Mouse (Mus musculus) kidney, embryonic 14.5 days (tissue): ENCODE results near the gene Gm10031. TPM values are rescaled to one million over a fixed set of nuclear protein-coding genes. Genes with fewer than 3 reads are reported as not detected.

Source experiments
- ATAC-seq: fragments of 200-750 bp; cut with Nextera tagmentation; 2 replicates; pipeline ENCODE4 v1.8.0; 2017; ENCODE audit warnings: moderate number of reproducible peaks, mild to moderate bottlenecking, moderate TSS enrichment, moderate library complexity; ENCODE audit not compliant: low FRiP score, low TSS enrichment
- H3K27ac ChIP-seq: fragments of 300-500 bp; sonication (generic); 2 replicates; pipeline ENCODE4 v1.5.1; 2014; ENCODE audit warnings: low read depth, mild to moderate bottlenecking, low read length, moderate library complexity, mixed read lengths
- H3K27me3 ChIP-seq: fragments of 300-500 bp; sonication (generic); 2 replicates; pipeline ENCODE4 v1.6.1; 2014; ENCODE audit warnings: mild to moderate bottlenecking, low read length; ENCODE audit not compliant: control insufficient read depth, insufficient read depth
- H3K36me3 ChIP-seq: fragments of 300-500 bp; sonication (generic); 2 replicates; pipeline ENCODE4 v1.6.1; 2014; ENCODE audit warnings: low read length, mixed read lengths; ENCODE audit not compliant: control insufficient read depth, insufficient read depth
- H3K4me1 ChIP-seq: fragments of 300-500 bp; sonication (generic); 2 replicates; pipeline ENCODE4 v1.6.1; 2014; ENCODE audit warnings: low read length, mixed read lengths; ENCODE audit not compliant: control insufficient read depth, insufficient read depth
- H3K4me2 ChIP-seq: fragments of 300-500 bp; sonication (generic); replicated peaks from 2 replicates; pipeline ENCODE4 v1.6.1; 2014; ENCODE audit warnings: low read depth, mild to moderate bottlenecking, low read length
- H3K4me3 ChIP-seq: fragments of 300-500 bp; sonication (generic); 2 replicates; pipeline ENCODE4 v1.5.1; 2014; ENCODE audit warnings: mild to moderate bottlenecking, low read length
- H3K9ac ChIP-seq: fragments of 300-500 bp; sonication (generic); 2 replicates; pipeline ENCODE4 v1.6.1; 2014; ENCODE audit warnings: low read depth, mild to moderate bottlenecking, low read length, moderate library complexity
- H3K9me3 ChIP-seq: fragments of 300-500 bp; sonication (generic); 2 replicates; pipeline ENCODE4 v1.6.1; 2016; ENCODE audit warnings: low read length; ENCODE audit not compliant: control insufficient read depth
- WGBS: fragments of 180-500 bp; shearing (Covaris S2); extraction: QIAGEN DNeasy Blood & Tissue Kit; methylation state at CpG from one replicate; pipeline ENCODE4 v1.1.7; 2014; 5-methylcytosine and 5-hydroxymethylcytosine counted together
- polyA plus RNA-seq: library from polyadenylated mRNA; unstranded; fragments of >200 nt; fragmentation: Nextera tagmentation; extraction: Ambion mirVana; gene quantifications from 2 replicates; pipeline ENCODE4 v1.2.1, GENCODE M21; 2014

Gm10031 gene
- polyA plus RNA-seq, 1 experiment from 2014 or later = 0.88 TPM

DNA sequence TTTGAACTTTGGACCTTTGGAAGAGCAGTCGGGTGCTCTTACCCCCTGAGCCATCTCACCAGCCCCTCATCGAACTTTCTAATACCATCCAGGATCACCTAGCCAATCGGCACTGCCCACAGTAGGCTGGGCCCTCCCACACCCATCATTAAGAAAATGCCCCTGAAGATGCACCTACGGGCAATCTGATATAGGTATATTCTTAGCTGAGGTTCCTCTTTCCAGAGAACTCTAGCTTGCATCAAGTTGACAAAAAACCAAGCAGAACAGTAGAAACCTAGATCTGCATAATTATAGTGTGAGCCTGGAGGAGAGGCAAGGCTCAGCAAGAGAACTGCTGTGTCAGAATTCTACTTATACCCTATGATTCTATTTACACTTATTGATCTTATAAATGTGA lies 10.1 kb downstream of the Gm10031 start:
- ATAC-seq = no peak
- WGBS = 86% methylated on average over 4 of the region's 4 CpGs
- H3K36me3 ChIP-seq = no peaks in the 10 kb centered on the region
- H3K9ac ChIP-seq = no peak overlapping the region
- no peak overlapping the region for H3K27ac ChIP-seq
- H3K27me3 ChIP-seq = no peaks in the 10 kb centered on the region
- H3K9me3 ChIP-seq = no peaks in the 10 kb centered on the region
- H3K4me2 ChIP-seq = no peak overlapping the region
- H3K4me1 ChIP-seq = no peaks in the 10 kb centered on the region
- no peak overlapping the region for H3K4me3 ChIP-seq

DNA sequence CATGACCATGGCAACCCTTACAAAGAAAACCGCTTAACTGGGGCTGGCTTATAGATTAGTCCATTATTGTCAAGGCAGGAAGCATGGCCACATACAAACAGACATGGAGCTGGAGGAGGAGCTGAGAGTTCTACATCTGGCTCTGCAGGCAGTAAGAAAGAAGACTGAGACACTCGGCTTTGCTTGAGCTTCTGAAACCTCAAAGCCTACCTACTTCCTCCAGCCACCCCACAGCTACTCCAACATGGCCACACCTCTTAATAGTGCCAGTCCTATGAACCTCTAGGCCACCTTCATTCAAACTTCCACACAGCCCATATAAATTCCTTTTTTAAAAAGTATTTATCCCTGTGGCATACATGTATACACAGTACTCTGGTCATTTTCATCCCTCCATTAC lies 13.2 kb downstream of the Gm10031 start:
- Histone ChIP-seq H3K9ac (no peak overlapping the region), H3K27ac (no peak overlapping the region), H3K36me3 (no peaks in the 10 kb centered on the region), H3K9me3 (no peaks in the 10 kb centered on the region), H3K4me2 (no peak overlapping the region), H3K4me3 (no peak overlapping the region), H3K4me1 (no peaks in the 10 kb centered on the region), H3K27me3 (no peaks in the 10 kb centered on the region)
- ATAC-seq = no peak
- WGBS = 76% methylated on average over 2 of the region's 2 CpGs

DNA sequence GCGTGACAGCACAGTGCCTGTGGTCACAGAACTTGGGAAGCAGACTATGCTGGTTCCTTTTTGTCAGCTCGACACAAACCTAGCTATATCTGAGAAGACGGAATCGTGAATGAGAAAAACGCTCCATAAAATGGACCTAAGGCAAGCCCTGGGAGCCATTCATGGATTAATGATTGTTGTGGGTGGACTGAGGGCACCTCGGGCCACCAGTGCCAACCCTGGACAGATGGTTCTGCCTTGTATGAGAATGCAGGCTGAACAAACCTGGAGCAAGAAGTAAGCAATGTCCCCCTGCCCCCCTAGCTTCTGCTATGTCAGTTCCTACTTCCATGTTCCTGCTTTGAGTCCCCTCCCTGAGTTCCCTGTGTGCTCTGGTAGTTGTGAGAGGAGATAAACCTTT lies 13.9 kb downstream of the Gm10031 start:
- no peak overlapping the region for H3K4me2 ChIP-seq
- H3K27ac ChIP-seq = no peak overlapping the region
- H3K4me1 ChIP-seq = no peaks in the 10 kb centered on the region
- no peaks in the 10 kb centered on the region for H3K36me3 ChIP-seq
- H3K9me3 ChIP-seq = no peaks in the 10 kb centered on the region
- no peaks in the 10 kb centered on the region; the same call in 1 of the 2 replicates for H3K27me3 ChIP-seq
- H3K9ac ChIP-seq = no peak overlapping the region
- H3K4me3 ChIP-seq = no peak overlapping the region
- no peak for ATAC-seq
- WGBS = 83% methylated on average over 6 of the region's 6 CpGs

GRCm38 (mm10) chr1:156538382-156538781 lies 14.6 kb downstream of the Gm10031 start:
- Histone ChIP-seq H3K27me3 (no peaks in the 10 kb centered on the region; the same call in 1 of the 2 replicates), H3K36me3 (no peaks in the 10 kb centered on the region), H3K4me2 (no peak overlapping the region), H3K4me1 (no peaks in the 10 kb centered on the region), H3K4me3 (no peak overlapping the region), H3K27ac (no peak overlapping the region), H3K9me3 (no peaks in the 10 kb centered on the region), H3K9ac (no peak overlapping the region)
- WGBS = 85% methylated on average over 3 of the region's 3 CpGs
- no peak for ATAC-seq

DNA sequence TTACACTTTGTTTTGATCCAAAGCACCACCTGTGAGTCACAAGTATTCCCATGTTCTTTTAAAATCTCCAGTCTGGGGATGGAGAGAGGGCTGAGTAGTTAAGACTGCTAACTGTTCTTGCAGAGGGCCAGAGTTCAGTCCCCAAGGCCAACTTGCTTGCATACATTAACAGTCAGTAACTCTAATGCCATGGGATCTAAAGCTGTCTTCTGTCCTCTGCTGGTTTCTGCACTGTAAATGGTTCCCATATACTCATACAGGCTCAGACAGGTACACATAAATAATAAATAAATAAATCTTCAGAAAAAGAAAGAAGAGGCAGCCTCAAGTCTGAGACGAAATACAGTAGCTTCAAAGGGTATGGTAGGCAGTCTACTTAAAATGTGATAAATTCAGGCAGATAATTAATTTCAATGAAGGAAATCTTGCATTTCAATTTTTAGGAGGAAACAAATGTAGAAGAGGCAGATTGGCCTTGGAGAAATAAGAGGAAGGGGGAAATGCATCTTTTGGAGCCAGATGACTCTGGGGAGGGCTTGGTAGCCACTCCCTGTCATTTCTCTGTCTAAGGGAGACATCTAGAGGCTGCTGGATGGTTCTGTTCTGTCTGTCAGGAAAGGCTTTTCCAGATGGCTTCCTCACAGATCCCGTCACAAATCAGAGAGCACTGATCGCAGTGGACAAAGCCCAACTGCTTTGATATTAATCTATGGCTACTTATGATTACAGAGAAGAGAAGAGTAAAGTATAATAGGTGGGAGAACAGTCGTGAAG lies 16.2 kb downstream of the Gm10031 start:
- Histone ChIP-seq H3K9ac (no peak overlapping the region), H3K36me3 (no peaks in the 10 kb centered on the region), H3K4me2 (no peak overlapping the region), H3K27me3 (no peaks in the 10 kb centered on the region; the same call in 1 of the 2 replicates), H3K27ac (no peak overlapping the region), H3K4me1 (peaks cover 4% of the 10 kb centered on the region; the same call in 1 of the 2 replicates), H3K4me3 (no peak overlapping the region), H3K9me3 (no peaks in the 10 kb centered on the region)
- no peak for ATAC-seq
- 34% methylated on average over 4 of the region's 4 CpGs for WGBS

- 15% methylated on average over 12 of the region's 12 CpGs for WGBS
- no peaks in the 10 kb centered on the region; the same call in 1 of the 2 replicates for H3K27me3 ChIP-seq
- peak overlapping the region; percentile 27 for H3K4me2 ChIP-seq
Measured at GRCm38 (mm10) chr1:156543999-156544398, 20.2 kb downstream of the Gm10031 start.

DNA sequence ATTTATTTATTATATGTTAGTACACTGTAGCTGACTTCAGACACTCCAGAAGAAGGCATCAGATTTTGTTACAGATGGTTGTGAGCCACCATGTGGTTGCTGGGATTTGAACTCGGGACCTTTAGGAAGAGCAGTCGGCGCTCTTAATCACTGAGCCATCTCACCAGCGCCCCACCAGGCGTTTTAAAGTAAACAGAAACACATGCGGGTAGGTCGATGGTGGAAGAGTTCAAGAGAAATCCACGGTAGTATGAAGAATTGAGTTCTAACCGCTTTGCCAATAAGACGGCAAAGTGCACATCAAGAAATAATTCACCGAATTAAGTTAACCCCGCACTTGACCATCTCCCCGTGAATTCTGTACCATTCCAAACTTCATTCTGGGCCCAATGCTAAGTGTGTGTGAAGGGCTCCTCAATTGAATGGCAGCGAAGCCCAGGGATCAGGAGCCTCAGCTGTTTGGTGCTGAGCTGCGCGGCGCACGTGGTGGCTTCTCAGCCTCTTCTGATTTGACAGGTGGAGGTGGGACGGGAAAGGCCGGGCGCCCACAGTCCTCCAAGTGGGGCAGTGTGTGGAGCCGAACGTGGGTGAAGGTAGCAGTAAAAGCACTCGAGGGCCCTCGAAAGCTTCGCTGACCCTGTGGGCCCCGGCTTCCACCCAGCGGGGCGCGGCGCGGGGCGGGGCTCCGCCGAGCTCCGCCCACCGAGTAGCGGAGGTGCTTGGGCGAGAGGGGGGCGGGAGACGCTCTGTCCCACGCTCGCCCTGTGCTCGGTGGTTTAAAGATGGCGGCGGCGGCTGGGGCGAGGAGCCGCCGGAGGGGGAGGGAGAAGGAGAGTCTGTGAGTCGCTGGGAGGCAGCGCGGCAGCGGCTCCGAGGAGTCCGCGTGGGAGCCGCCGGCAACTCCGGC lies 34.5 kb downstream of the Gm10031 start, which contains the start of gene Abl2:
Gene Abl2 (plus strand): TSS at position 763 of the 907 bp plus-strand sequence.
- Histone ChIP-seq H3K36me3 (no peaks in the 10 kb centered on the region), H3K4me2 (peak within 1 kb of the TSS; percentile 72), H3K9ac (peak within 1 kb of the TSS; percentile 98), H3K4me1 (peaks cover 2% of the 10 kb centered on the region; the same call in 1 of the 2 replicates), H3K27me3 (no peaks in the 10 kb centered on the region), H3K27ac (peak within 1 kb of the TSS; percentile 88), H3K9me3 (no peaks in the 10 kb centered on the region), H3K4me3 (peak within 1 kb of the TSS; percentile 99)
- peak; percentile 97 for ATAC-seq
- WGBS = 9% methylated on average over 60 of the region's 60 CpGs

More at GRCm38 (mm10) chr1:156543999-156544398, 20.2 kb downstream of the Gm10031 start:
- H3K4me1 ChIP-seq = peaks cover 4% of the 10 kb centered on the region; the same call in 1 of the 2 replicates
- no peak; the same call in 1 of the 2 replicates for ATAC-seq
- no peak overlapping the region for H3K27ac ChIP-seq
- H3K9me3 ChIP-seq = no peaks in the 10 kb centered on the region
- no peaks in the 10 kb centered on the region for H3K36me3 ChIP-seq
- H3K9ac ChIP-seq = no peak overlapping the region
- no peak overlapping the region for H3K4me3 ChIP-seq

GRCm38 (mm10) chr1:156558950-156559640 lies 35.3 kb downstream of the Gm10031 start:
- peak overlapping the region; percentile 88 for H3K27ac ChIP-seq
- peak overlapping the region; percentile 98 for H3K9ac ChIP-seq
- H3K4me1 ChIP-seq = peaks cover 2% of the 10 kb centered on the region; the same call in 1 of the 2 replicates
- peak overlapping the region; percentile 72 for H3K4me2 ChIP-seq
- no peaks in the 10 kb centered on the region for H3K9me3 ChIP-seq
- peak overlapping the region; percentile 99 for H3K4me3 ChIP-seq
- ATAC-seq = peak; percentile 56
- H3K36me3 ChIP-seq = no peaks in the 10 kb centered on the region
- no peaks in the 10 kb centered on the region for H3K27me3 ChIP-seq
- 1% methylated on average over 48 of the region's 66 CpGs for WGBS
